Mouse (Mus musculus): ENCODE results near the gene Rdh5. TPM values are rescaled to one million over a fixed set of nuclear protein-coding genes. Genes with fewer than 3 reads are reported as not detected.

The Rdh5 gene
- polyA plus RNA-seq, 1 experiment from 2014 or later = 15.2 TPM

DNA sequence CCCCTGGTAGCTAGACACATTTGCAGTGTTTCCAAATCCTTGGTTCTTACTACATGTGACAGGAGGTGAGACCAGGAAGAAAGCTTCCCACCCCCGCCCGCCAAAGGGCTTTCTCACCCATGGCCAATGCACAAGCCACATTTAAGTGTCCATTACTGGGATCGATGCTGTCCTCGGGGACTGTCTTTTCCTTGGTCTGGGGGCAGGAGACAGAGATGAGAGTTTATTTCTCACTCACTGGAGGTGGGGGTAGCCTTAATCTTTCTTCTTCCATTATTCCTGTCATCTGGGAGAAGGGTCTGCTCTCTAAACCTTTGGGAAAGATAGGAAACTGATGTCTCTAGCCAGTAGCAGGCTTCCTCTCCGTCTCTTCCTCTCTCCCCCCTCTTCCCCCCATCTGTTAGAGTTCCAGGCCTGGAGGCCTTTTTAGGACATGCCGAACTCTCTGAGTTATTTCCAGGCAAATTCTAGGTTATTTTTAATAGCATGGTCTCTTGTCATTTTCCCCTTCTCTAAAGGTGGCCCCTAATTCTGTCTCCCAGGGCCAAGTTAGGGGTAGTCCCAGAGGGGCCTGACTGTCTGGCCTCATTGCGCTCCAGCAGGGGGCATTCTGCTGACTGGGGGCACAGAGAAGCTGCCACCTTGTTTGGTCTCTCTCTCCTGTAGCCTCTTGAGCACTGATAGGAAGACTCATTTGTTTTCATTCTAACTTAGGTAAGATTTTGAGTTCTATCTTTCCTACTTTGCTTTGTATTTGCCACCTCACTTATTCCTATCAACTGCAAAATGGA is 12.5 kb upstream of the Rdh5 start:
- peaks cover 7% of the 10 kb centered on the region for H3K4me1 ChIP-seq (ENCODE audit: control insufficient read depth, insufficient read depth, low read length)
- peaks cover 40% of the 10 kb centered on the region for H3K27me3 ChIP-seq (ENCODE audit: control insufficient read depth, insufficient read depth, low read length)
- H3K36me3 ChIP-seq (ENCODE audit: control insufficient read depth, insufficient read depth, low read length) = no peaks in the 10 kb centered on the region
- DNase-seq = no peak
- no peaks in the 10 kb centered on the region for H3K9me3 ChIP-seq (ENCODE audit: control insufficient read depth, low read length)
- H3K27ac ChIP-seq (replicated peaks; ENCODE audit: low read depth, low read length) = no peak overlapping the region
- no peak overlapping the region for H3K4me3 ChIP-seq (replicated peaks; ENCODE audit: low read depth, low read length)
- ATAC-seq (ENCODE audit: low FRiP score, low TSS enrichment) = no peak
- no peak overlapping the region for H3K9ac ChIP-seq (replicated peaks; ENCODE audit: low read length)
- WGBS = 67% methylated on average over 7 of the region's 7 CpGs
- no peak overlapping the region for H3K4me2 ChIP-seq (ENCODE audit: low read length)

DNA sequence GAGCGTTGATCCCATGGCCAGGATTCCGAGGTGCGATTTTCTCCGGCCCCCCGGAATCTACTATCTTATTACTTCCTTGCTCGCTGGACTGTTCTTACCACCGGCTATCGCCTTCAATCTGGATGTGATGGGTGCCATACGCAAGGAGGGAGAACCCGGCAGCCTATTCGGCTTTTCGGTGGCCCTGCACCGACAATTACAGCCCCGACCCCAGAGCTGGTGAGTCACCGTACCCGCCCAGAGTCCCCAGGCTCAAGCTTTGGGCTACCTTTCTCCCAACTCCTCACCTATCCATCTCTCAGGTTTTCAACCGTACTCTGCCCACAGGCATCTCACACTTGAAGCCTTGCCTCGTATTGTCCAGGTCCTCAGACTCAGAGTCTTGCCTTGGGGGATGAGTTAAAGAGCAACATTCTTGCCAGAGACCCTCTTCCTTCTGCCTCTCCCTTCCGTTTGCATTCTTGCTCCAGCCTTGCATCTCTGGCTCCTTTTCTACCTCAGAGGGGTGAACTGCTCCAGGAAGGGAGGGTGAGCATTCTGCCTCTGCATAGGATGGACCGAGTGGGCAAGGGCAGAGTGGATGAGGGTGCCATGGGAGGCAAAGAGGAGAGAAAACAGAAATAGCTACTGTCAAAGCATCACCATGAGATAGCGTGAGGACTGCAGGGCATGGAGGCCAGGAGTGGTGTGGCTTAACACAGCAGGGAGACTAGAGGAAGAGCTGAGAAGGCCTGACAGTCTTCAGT is 11.5 kb upstream of the Rdh5 start:
- DNase-seq = peak; percentile 21
- H3K4me3 ChIP-seq (replicated peaks; ENCODE audit: low read depth, low read length) = peak overlapping the region; percentile 40
- ATAC-seq (ENCODE audit: low FRiP score, low TSS enrichment) = no peak
- H3K27me3 ChIP-seq (ENCODE audit: control insufficient read depth, insufficient read depth, low read length) = peaks cover 45% of the 10 kb centered on the region
- no peaks in the 10 kb centered on the region for H3K9me3 ChIP-seq (ENCODE audit: control insufficient read depth, low read length)
- no peaks in the 10 kb centered on the region for H3K36me3 ChIP-seq (ENCODE audit: control insufficient read depth, insufficient read depth, low read length)
- no peak overlapping the region for H3K27ac ChIP-seq (replicated peaks; ENCODE audit: low read depth, low read length)
- peaks cover 7% of the 10 kb centered on the region for H3K4me1 ChIP-seq (ENCODE audit: control insufficient read depth, insufficient read depth, low read length)
- 2% methylated on average over 21 of the region's 21 CpGs for WGBS
- peak overlapping the region; percentile 84 for H3K4me2 ChIP-seq (ENCODE audit: low read length)
- H3K9ac ChIP-seq (replicated peaks; ENCODE audit: low read length) = peak overlapping the region; percentile 44

GRCm38 (mm10) chr10:128933574-128933973 is 10.9 kb upstream of the Rdh5 start, which contains the start of gene Itga7:
Gene Itga7 (plus strand): TSS chr10:128933818.
- H3K4me2 ChIP-seq (ENCODE audit: low read length) = peak within 1 kb of the TSS; percentile 84
- H3K27ac ChIP-seq (replicated peaks; ENCODE audit: low read depth, low read length) = no peak within 1 kb of the TSS
- H3K9me3 ChIP-seq (ENCODE audit: control insufficient read depth, low read length) = no peaks in the 10 kb centered on the region
- ATAC-seq (ENCODE audit: low FRiP score, low TSS enrichment) (peak; percentile 68), DNase-seq (peak; percentile 68)
- H3K4me3 ChIP-seq (replicated peaks; ENCODE audit: low read depth, low read length) = peak within 1 kb of the TSS; percentile 40
- H3K9ac ChIP-seq (replicated peaks; ENCODE audit: low read length) = peak within 1 kb of the TSS; percentile 44
- under 1% methylated on average over 26 of the region's 26 CpGs for WGBS
- no peaks in the 10 kb centered on the region for H3K36me3 ChIP-seq (ENCODE audit: control insufficient read depth, insufficient read depth, low read length)
- H3K4me1 ChIP-seq (ENCODE audit: control insufficient read depth, insufficient read depth, low read length) = peaks cover 7% of the 10 kb centered on the region
- peaks cover 45% of the 10 kb centered on the region for H3K27me3 ChIP-seq (ENCODE audit: control insufficient read depth, insufficient read depth, low read length)

- Histone ChIP-seq H3K9me3 (ENCODE audit: control insufficient read depth, low read length) (no peaks in the 10 kb centered on the region), H3K27ac (replicated peaks; ENCODE audit: low read depth, low read length) (no peak overlapping the region), H3K27me3 (ENCODE audit: control insufficient read depth, insufficient read depth, low read length) (peaks cover 45% of the 10 kb centered on the region), H3K4me3 (replicated peaks; ENCODE audit: low read depth, low read length) (no peak overlapping the region), H3K9ac (replicated peaks; ENCODE audit: low read length) (no peak overlapping the region), H3K4me2 (ENCODE audit: low read length) (no peak overlapping the region), H3K36me3 (ENCODE audit: control insufficient read depth, insufficient read depth, low read length) (no peaks in the 10 kb centered on the region), H3K4me1 (ENCODE audit: control insufficient read depth, insufficient read depth, low read length) (peaks cover 7% of the 10 kb centered on the region)
- 81% methylated on average over 2 of the region's 2 CpGs for WGBS
- DNase-seq (no peak), ATAC-seq (ENCODE audit: low FRiP score, low TSS enrichment) (no peak)
Observed at GRCm38 (mm10) chr10:128931441-128931840, 8.8 kb upstream of the Rdh5 start.

- Histone ChIP-seq H3K9ac (replicated peaks; ENCODE audit: low read length) (no peak overlapping the region), H3K4me3 (replicated peaks; ENCODE audit: low read depth, low read length) (no peak overlapping the region), H3K27ac (replicated peaks; ENCODE audit: low read depth, low read length) (no peak overlapping the region), H3K4me2 (ENCODE audit: low read length) (no peak overlapping the region), H3K36me3 (ENCODE audit: control insufficient read depth, insufficient read depth, low read length) (no peaks in the 10 kb centered on the region), H3K27me3 (ENCODE audit: control insufficient read depth, insufficient read depth, low read length) (peaks cover 33% of the 10 kb centered on the region), H3K4me1 (ENCODE audit: control insufficient read depth, insufficient read depth, low read length) (peaks cover 7% of the 10 kb centered on the region), H3K9me3 (ENCODE audit: control insufficient read depth, low read length) (no peaks in the 10 kb centered on the region)
- ATAC-seq (ENCODE audit: low FRiP score, low TSS enrichment) (peak; percentile 22; the same call in 1 of the 2 replicates), DNase-seq (peak; percentile 37)
- 67% methylated on average over 7 of the region's 7 CpGs for WGBS
Observed at GRCm38 (mm10) chr10:128929638-128930378, 7.1 kb upstream of the Rdh5 start.

DNA sequence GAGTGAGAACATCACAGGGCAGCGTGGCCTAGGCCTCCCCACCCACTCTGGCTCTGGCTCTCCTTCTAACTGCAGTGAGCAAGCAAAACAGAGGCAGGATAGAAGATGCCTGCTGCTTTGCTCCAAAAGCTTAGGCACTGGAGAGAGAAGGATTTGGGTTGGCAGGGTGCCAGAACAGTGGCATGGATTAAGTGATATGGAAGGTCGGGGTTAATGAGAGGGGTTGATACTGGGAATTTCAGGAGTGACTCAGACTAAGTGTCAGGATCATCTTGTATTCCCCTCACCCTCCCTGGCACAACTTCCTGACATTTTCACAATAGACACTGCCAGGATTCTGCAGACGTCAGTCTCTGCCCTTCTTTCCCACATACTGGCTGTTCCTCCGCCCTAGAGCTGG is 5.7 kb upstream of the Rdh5 start:
- peaks cover 6% of the 10 kb centered on the region for H3K4me1 ChIP-seq (ENCODE audit: control insufficient read depth, insufficient read depth, low read length)
- H3K4me3 ChIP-seq (replicated peaks; ENCODE audit: low read depth, low read length) = no peak overlapping the region
- no peak overlapping the region for H3K9ac ChIP-seq (replicated peaks; ENCODE audit: low read length)
- H3K36me3 ChIP-seq (ENCODE audit: control insufficient read depth, insufficient read depth, low read length) = no peaks in the 10 kb centered on the region
- peak; percentile 57 for DNase-seq
- peaks cover 24% of the 10 kb centered on the region for H3K27me3 ChIP-seq (ENCODE audit: control insufficient read depth, insufficient read depth, low read length)
- no peak for ATAC-seq (ENCODE audit: low FRiP score, low TSS enrichment)
- H3K27ac ChIP-seq (replicated peaks; ENCODE audit: low read depth, low read length) = no peak overlapping the region
- no peaks in the 10 kb centered on the region for H3K9me3 ChIP-seq (ENCODE audit: control insufficient read depth, low read length)
- WGBS = 28% methylated on average over 4 of the region's 4 CpGs
- no peak overlapping the region for H3K4me2 ChIP-seq (ENCODE audit: low read length)

DNA sequence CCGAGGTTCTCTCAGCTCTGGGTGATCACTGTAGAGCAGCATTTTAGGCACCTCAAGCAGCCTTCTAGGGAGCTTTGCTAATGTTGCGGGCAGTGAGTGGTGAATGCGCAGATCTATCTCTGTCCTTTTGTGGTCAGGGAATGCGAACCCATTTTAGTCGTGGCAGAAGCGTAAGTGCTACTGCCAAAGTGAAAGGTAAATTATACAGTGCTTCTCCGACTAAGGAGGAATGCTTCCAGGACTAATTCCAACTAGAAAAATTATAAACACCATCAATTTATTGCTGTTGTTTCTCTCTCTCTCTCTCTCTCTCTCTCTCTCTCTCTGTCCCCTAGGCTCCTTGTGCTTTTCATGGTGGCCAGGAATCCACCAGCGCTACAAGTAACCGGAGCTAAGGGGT is 1.2 kb upstream of the Rdh5 start, which contains the start of gene Bloc1s1:
Gene Bloc1s1 (minus strand): TSS at position 101 of the 400 bp plus-strand sequence.
- 0 out of 2 replicates have a peak, but pooled peaks cover 2% of the 10 kb centered on the region for H3K36me3 ChIP-seq (ENCODE audit: control insufficient read depth, insufficient read depth, low read length)
- peaks cover 15% of the 10 kb centered on the region for H3K4me1 ChIP-seq (ENCODE audit: control insufficient read depth, insufficient read depth, low read length)
- no peak for DNase-seq
- H3K4me3 ChIP-seq (replicated peaks; ENCODE audit: low read depth, low read length) = peak within 1 kb of the TSS; percentile 82
- H3K27ac ChIP-seq (replicated peaks; ENCODE audit: low read depth, low read length) = peak within 1 kb of the TSS; percentile 94
- H3K4me2 ChIP-seq (ENCODE audit: low read length) = peak within 1 kb of the TSS; percentile 69
- no peaks in the 10 kb centered on the region for H3K27me3 ChIP-seq (ENCODE audit: control insufficient read depth, insufficient read depth, low read length)
- peak within 1 kb of the TSS; percentile 85 for H3K9ac ChIP-seq (replicated peaks; ENCODE audit: low read length)
- ATAC-seq (ENCODE audit: low FRiP score, low TSS enrichment) = no peak
- H3K9me3 ChIP-seq (ENCODE audit: control insufficient read depth, low read length) = no peaks in the 10 kb centered on the region
- 70% methylated on average over 9 of the region's 9 CpGs for WGBS

DNA sequence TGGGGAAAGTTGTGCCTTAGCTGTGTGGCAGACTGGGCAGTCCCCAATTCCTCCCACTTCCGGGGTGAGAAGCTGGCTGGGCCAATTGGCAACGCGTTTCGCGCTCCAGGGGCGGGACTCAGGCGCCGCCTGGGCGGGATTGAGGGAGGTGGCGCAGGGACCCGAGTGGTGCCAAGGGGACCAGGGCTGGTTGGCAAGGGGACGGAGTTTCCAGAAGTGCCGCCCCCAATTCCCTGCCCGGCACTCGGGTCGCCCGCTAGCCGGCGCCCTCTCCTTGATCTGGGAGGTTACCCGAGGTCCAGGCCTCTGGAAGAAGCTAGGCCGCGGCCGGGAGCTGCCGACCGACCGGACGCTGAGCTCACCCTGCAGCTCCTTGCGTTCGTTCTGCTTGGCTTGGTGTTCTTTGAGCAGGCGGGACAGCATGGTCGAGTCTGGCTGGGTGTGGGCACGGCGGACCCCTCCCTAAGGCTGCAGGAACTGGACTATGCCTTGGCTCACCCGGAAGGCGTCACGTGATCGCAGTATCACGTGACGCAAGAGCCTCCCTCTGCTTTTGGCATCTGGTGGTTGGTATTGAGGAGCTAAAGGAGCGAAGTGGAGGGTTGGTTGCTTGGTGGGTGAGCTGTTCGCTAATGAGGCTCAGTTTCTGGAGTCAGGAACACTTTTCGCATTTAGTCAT is 464 bp upstream of the Rdh5 start:
- DNase-seq = peak; percentile 94
- H3K9ac ChIP-seq (replicated peaks; ENCODE audit: low read length) = peak overlapping the region; percentile 85
- peak; percentile 95 for ATAC-seq (ENCODE audit: low FRiP score, low TSS enrichment)
- peak overlapping the region; percentile 94 for H3K27ac ChIP-seq (replicated peaks; ENCODE audit: low read depth, low read length)
- H3K4me1 ChIP-seq (ENCODE audit: control insufficient read depth, insufficient read depth, low read length) = peaks cover 15% of the 10 kb centered on the region
- peak overlapping the region; percentile 82 for H3K4me3 ChIP-seq (replicated peaks; ENCODE audit: low read depth, low read length)
- H3K4me2 ChIP-seq (ENCODE audit: low read length) = peak overlapping the region; percentile 69
- 0 out of 2 replicates have a peak, but pooled peaks cover 2% of the 10 kb centered on the region for H3K36me3 ChIP-seq (ENCODE audit: control insufficient read depth, insufficient read depth, low read length)
- H3K27me3 ChIP-seq (ENCODE audit: control insufficient read depth, insufficient read depth, low read length) = no peaks in the 10 kb centered on the region
- H3K9me3 ChIP-seq (ENCODE audit: control insufficient read depth, low read length) = no peaks in the 10 kb centered on the region
- under 1% methylated on average over 42 of the region's 42 CpGs for WGBS
